Mouse (Mus musculus) hindbrain, embryonic 16.5 days (tissue): ENCODE measurements around the gene Spock2. TPM values are rescaled to one million over a fixed set of nuclear protein-coding genes. Genes with fewer than 3 reads are reported as not detected.
A peak's percentile ranks its signal among the peaks of the same experiment; 100 is the strongest.

Experiments
- ATAC-seq: fragments of 200-750 bp; cut with Nextera tagmentation; 2 replicates; pipeline ENCODE4 v1.8.0; 2017; ENCODE audit warnings: moderate TSS enrichment, moderate library complexity
- H3K27ac ChIP-seq: fragments of 300-500 bp; sonication (generic); 2 replicates; pipeline ENCODE4 v1.5.1; 2014; ENCODE audit warnings: low read depth, mild to moderate bottlenecking, control low read depth, low read length, moderate library complexity
- H3K27me3 ChIP-seq: fragments of 300-500 bp; sonication (generic); replicated peaks from 2 replicates; pipeline ENCODE4 v1.6.1; 2014; ENCODE audit warnings: low read length; ENCODE audit not compliant: control insufficient read depth, insufficient read depth
- H3K36me3 ChIP-seq: fragments of 300-500 bp; sonication (generic); 2 replicates; pipeline ENCODE4 v1.6.1; 2014; ENCODE audit warnings: mild to moderate bottlenecking, low read length, moderate library complexity, mixed read lengths; ENCODE audit not compliant: control insufficient read depth, insufficient read depth
- H3K4me1 ChIP-seq: fragments of 300-500 bp; sonication (generic); 2 replicates; pipeline ENCODE4 v1.6.1; 2014; ENCODE audit warnings: low read depth, low read length; ENCODE audit not compliant: control insufficient read depth, insufficient read depth
- H3K4me2 ChIP-seq: fragments of 300-500 bp; sonication (generic); 2 replicates; pipeline ENCODE4 v1.6.1; 2014; ENCODE audit warnings: mild to moderate bottlenecking, low read length, control low read depth, moderate library complexity
- H3K4me3 ChIP-seq: fragments of 300-500 bp; sonication (generic); 2 replicates; pipeline ENCODE4 v1.5.1; 2014; ENCODE audit warnings: mild to moderate bottlenecking, low read length, control low read depth, moderate library complexity
- H3K9ac ChIP-seq: fragments of 300-500 bp; sonication (generic); 2 replicates; pipeline ENCODE4 v1.6.1; 2014; ENCODE audit warnings: low read depth, mild to moderate bottlenecking, control low read depth, low read length, moderate library complexity
- H3K9me3 ChIP-seq: fragments of 300-500 bp; sonication (generic); 2 replicates; pipeline ENCODE4 v1.6.1; 2014; ENCODE audit warnings: mild to moderate bottlenecking, low read length, moderate library complexity; ENCODE audit not compliant: control insufficient read depth
- WGBS: fragments of 180-500 bp; shearing (Covaris S2); extraction: QIAGEN DNeasy Blood & Tissue Kit; methylation state at CpG from one replicate; pipeline ENCODE4 v1.1.7; 2014; 5-methylcytosine and 5-hydroxymethylcytosine counted together
- polyA plus RNA-seq: library from polyadenylated mRNA; unstranded; fragments of >200 nt; fragmentation: Nextera tagmentation; extraction: Ambion mirVana; gene quantifications from 2 replicates; pipeline ENCODE4 v1.2.1, GENCODE M21; 2015

Gene Spock2
- polyA plus RNA-seq, 1 experiment from 2014 or later, result 119 TPM

DNA sequence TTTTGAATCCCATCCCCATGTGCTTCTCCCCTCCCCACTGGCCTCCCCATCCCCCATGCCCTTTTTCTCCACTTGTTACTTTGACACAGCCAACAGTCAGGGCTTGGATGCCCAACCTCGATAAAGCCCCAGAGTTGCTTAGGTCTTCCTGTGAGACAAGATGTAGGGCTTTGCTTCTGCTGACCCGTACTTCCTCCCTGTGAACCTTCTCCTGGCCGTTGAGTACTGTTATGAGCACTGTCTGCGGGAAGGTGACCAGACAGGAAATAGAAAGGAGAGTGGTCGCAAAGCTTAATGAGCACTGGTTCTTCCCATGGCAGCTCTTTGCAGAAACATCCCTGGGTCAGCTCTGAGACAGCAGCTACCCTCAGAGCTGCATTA lies 25.4 kb upstream of the Spock2 start:
- H3K9ac ChIP-seq, result no peak overlapping the region
- H3K27me3 ChIP-seq, result no peaks in the 10 kb centered on the region
- H3K36me3 ChIP-seq, result no peaks in the 10 kb centered on the region
- H3K9me3 ChIP-seq, result no peaks in the 10 kb centered on the region
- H3K27ac ChIP-seq, result peak overlapping the region; percentile 40
- no peak overlapping the region for H3K4me3 ChIP-seq
- ATAC-seq, result no peak
- H3K4me2 ChIP-seq, result no peak overlapping the region
- H3K4me1 ChIP-seq, result peaks cover 19% of the 10 kb centered on the region
- 52% methylated on average over 5 of the region's 5 CpGs for whole genome bisulfite sequencing

DNA sequence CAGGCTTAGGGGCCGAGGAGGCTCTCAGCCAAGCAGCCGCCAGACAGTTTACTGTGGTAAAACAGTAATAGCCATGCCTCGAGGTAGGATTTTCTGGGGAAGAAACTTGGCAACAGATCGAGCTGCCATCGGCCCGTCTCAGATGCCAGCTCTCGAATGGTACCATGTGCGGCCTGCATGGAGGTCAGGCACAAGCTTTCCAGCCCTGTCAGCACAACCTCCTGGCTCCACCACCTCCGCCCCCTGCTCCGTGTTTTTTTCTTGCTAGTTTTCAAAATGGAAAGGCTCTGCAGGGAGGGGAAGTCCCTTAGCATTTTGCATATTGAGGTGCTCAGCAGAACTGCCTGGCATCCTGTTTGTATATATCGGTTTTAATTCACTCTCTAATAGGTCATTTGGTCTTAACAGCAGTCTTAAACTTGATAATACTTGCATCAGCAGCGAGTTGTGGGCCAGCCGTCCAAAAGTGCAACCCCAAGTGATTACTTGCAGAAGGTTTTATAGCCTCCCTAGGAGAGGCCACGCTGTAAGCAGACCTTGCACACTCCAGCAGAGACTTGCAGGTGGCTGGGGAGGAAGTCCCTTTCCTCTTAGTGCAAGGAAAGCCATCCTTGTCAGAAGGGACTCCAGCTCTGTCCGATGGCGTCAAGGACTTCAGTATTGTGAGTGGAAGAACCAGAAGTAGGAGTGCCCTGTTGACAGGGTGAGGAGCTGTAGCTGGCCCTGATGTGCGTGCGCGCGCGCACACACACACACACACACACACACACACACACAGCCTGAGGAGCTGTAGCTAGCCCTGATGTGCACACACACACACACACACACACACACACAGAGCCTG lies 24.8 kb upstream of the Spock2 start:
- H3K36me3 ChIP-seq, result no peaks in the 10 kb centered on the region
- peak overlapping the region; percentile 40 for H3K27ac ChIP-seq
- H3K4me3 ChIP-seq, result no peak overlapping the region
- WGBS, result 62% methylated on average over 21 of the region's 21 CpGs
- H3K4me2 ChIP-seq, result no peak overlapping the region
- peak; percentile 24 for ATAC-seq
- H3K9me3 ChIP-seq, result no peaks in the 10 kb centered on the region
- no peaks in the 10 kb centered on the region for H3K27me3 ChIP-seq
- H3K9ac ChIP-seq, result no peak overlapping the region
- peaks cover 19% of the 10 kb centered on the region for H3K4me1 ChIP-seq

DNA sequence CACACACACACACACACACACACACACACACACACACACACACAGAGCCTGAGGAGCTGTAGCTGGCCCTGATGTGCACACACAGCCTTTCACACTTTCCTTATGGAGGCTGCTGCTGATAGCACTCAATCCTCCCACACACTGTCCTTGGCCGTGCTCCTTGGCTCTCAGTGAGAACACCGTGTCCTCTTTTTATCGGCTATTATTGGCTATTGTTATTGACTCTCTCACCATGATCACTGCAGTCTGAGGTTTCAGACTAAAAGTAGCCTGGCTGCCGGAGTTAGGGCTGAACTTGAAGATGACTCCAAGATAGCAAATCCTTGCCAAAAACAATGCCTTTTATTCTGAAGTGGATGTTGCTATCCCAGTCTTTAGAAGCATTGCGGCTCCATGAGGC lies 24.1 kb upstream of the Spock2 start:
- Histone ChIP-seq H3K27ac (peak overlapping the region; percentile 37; the same call in 1 of the 2 replicates), H3K27me3 (no peaks in the 10 kb centered on the region), H3K4me2 (no peak overlapping the region), H3K4me1 (peaks cover 19% of the 10 kb centered on the region), H3K9ac (no peak overlapping the region), H3K9me3 (no peaks in the 10 kb centered on the region), H3K4me3 (no peak overlapping the region), H3K36me3 (no peaks in the 10 kb centered on the region)
- 37% methylated on average over 5 of the region's 5 CpGs for WGBS
- no peak for ATAC-seq

DNA sequence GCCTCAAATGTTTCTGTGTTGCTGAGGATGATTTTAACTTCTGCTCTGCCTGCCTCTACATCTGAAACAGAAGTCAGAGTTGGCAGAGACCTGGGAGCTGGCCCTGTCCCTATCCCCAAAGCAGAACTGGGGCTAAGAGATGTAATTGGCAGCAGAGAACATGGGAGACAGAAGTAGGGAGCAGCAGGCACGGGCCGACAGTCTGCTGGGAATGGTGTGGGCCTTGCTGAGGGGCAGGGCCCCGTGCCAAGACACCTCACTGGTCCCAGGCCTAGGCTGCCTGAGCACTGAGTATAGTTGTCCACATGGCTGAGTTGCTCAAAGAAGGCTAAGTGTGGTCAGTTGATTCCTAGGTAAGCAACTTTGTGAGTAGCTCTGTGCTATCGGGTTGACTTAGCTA lies 22.0 kb upstream of the Spock2 start:
- H3K36me3 ChIP-seq, result no peaks in the 10 kb centered on the region
- H3K27ac ChIP-seq, result no peak overlapping the region
- no peak for ATAC-seq
- no peak overlapping the region for H3K9ac ChIP-seq
- peaks cover 15% of the 10 kb centered on the region for H3K4me1 ChIP-seq
- no peak overlapping the region for H3K4me3 ChIP-seq
- WGBS, result 73% methylated on average over 4 of the region's 4 CpGs
- no peaks in the 10 kb centered on the region for H3K9me3 ChIP-seq
- no peak overlapping the region for H3K4me2 ChIP-seq
- no peaks in the 10 kb centered on the region for H3K27me3 ChIP-seq

DNA sequence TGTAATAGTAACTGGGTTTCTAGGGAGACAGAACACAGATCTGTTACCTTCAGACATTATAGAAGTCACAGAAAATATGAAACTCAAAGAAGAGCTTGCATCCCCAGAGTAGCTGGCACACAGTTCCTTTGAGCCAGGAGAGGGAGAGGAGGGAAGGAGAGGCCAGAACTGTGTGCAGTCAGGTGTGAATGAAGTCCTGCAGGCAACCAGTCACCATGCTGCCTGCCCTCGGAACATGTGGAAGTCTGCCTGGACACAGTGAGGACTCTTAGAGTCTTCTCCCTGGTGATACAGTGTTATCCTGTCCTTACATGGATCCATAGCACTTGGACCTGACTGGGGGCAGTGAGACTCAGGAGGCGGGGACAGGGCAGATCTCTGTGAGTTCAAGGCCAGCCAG lies 13.7 kb upstream of the Spock2 start:
- H3K4me1 ChIP-seq, result 0 out of 2 replicates have a peak, but pooled peaks cover 2% of the 10 kb centered on the region
- ATAC-seq, result no peak
- H3K4me2 ChIP-seq, result no peak overlapping the region
- H3K36me3 ChIP-seq, result no peaks in the 10 kb centered on the region
- no peak overlapping the region for H3K9ac ChIP-seq
- no peak overlapping the region for H3K4me3 ChIP-seq
- no peaks in the 10 kb centered on the region for H3K9me3 ChIP-seq
- H3K27me3 ChIP-seq, result no peaks in the 10 kb centered on the region
- no peak overlapping the region for H3K27ac ChIP-seq
- 76% methylated on average over 2 of the region's 2 CpGs for whole genome bisulfite sequencing

DNA sequence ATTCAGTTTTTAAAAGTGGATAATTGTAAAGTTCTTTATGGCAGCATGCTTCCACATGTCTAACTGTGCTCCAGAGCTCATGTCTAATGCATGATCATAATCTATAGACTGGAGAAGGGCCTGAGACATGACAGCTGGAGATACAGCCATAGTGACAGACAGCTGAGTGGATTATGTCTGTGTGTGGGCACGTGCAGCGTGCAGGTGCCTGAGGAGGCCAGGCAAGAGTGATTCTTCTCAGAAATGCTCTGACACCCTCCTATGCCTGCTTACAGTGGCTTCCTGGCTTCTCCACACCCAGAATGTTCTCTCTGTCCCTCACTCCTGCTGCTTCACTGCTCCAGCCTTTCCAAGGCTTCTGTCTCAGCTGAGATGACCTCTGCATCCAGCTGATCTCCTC lies 12.3 kb upstream of the Spock2 start:
- Histone ChIP-seq H3K4me1 (no peaks in the 10 kb centered on the region), H3K9ac (no peak overlapping the region), H3K36me3 (no peaks in the 10 kb centered on the region), H3K9me3 (no peaks in the 10 kb centered on the region), H3K4me2 (no peak overlapping the region), H3K4me3 (no peak overlapping the region), H3K27me3 (no peaks in the 10 kb centered on the region), H3K27ac (no peak overlapping the region)
- 87% methylated on average over 2 of the region's 2 CpGs for WGBS
- ATAC-seq, result no peak

DNA sequence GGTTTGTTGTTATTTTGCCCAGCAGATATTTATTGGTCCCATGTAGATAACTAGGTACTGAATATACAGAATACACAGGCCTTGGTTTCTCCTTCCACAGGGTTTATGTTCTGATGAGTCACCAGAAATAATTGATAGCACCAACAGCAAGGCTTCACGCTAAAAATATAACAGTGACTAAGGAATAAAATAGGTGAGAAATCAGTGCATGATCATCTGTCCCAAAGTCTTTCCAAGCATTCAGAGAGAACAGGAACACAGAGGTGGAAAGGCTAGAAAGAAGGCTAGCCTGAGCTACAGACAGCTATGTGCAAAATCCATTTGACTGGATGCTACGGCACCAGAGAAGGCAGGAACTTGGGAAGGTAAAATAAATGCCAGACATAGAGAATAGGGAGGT lies 10.5 kb upstream of the Spock2 start:
- Histone ChIP-seq H3K4me1 (no peaks in the 10 kb centered on the region), H3K4me3 (no peak overlapping the region), H3K27me3 (no peaks in the 10 kb centered on the region), H3K27ac (no peak overlapping the region), H3K9me3 (no peaks in the 10 kb centered on the region), H3K4me2 (no peak overlapping the region), H3K9ac (no peak overlapping the region), H3K36me3 (no peaks in the 10 kb centered on the region)
- ATAC-seq, result no peak
- WGBS, result 93% methylated on average over 2 of the region's 2 CpGs

DNA sequence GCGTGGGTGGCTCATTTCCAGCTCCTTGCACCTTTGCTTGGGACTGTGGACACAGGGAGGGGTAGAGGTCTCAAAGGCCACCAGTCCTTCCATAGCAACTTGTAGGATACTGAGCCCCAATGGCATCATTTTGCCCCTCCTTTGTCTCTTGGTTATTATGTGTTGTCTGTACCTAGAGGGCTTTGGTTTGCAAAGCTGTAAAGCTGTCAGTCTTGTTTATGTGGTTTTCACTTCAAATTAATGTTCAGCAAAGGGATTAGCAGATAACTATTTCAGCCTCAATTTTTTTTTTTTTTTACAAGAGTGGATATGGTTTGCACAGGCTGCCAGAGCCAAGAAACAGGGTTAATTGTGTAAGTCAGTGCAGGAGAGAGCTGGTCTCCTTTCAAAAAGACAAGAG lies 9.7 kb upstream of the Spock2 start:
- Histone ChIP-seq H3K9ac (no peak overlapping the region), H3K9me3 (no peaks in the 10 kb centered on the region), H3K27ac (no peak overlapping the region), H3K36me3 (no peaks in the 10 kb centered on the region), H3K27me3 (no peaks in the 10 kb centered on the region), H3K4me1 (no peaks in the 10 kb centered on the region), H3K4me2 (no peak overlapping the region), H3K4me3 (no peak overlapping the region)
- 76% methylated on average over 1 of the region's 1 CpGs for WGBS
- ATAC-seq, result no peak

DNA sequence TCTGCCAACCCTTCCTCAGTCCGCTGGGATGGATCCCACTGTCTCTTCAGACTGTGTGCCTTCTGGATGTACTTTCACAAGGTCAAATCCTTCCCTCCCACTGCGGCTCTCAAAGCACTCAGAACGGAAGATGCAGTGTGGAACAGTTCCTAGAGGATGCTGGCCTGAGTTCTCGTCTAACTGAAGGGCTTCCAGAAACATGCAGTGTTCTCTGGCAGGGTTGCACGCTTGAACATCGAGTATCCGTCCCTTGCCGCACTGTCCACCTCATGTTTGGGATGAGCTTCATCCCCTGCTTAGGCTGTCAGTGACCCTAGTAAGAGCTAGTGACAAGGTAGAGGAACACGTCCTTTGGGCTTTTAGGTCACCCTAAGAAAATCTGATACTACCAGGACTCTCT lies 8.9 kb upstream of the Spock2 start:
- Histone ChIP-seq H3K4me2 (no peak overlapping the region), H3K9ac (no peak overlapping the region), H3K27me3 (no peaks in the 10 kb centered on the region), H3K4me3 (no peak overlapping the region), H3K4me1 (no peaks in the 10 kb centered on the region), H3K36me3 (no peaks in the 10 kb centered on the region), H3K9me3 (no peaks in the 10 kb centered on the region), H3K27ac (no peak overlapping the region)
- ATAC-seq, result no peak
- 91% methylated on average over 9 of the region's 9 CpGs for WGBS
